Mouse (Mus musculus) small intestine, adult 2 months (tissue): ENCODE data around the gene Morn4.

Experiments used
- CTCF ChIP-seq: fragments of 200-500 bp; IDR thresholded peaks from 2 replicates; pipeline ENCODE4 v1.5.1; 2012; ENCODE audit warnings: low read depth, mild to moderate bottlenecking, control low read depth, inconsistent platforms, low read length, moderate library complexity, mixed read lengths; ENCODE audit not compliant: insufficient replicate concordance, insufficient read length; ENCODE audit errors: extremely low read depth
- POLR2A ChIP-seq: fragments of 200-500 bp; IDR thresholded peaks from 2 replicates; pipeline ENCODE4 v1.6.1; 2012; ENCODE audit warnings: low read depth, mild to moderate bottlenecking, control low read depth, inconsistent platforms, low read length, moderate library complexity

- no peak for TF ChIP-seq POLR2A
- TF ChIP-seq CTCF, result no peak
Measured at GRCm38 (mm10) chr19:42051351-42051750, 34.8 kb downstream of the Morn4 start.
